Mouse (Mus musculus): ENCODE measurements around the gene Gm136. TPM values are rescaled to one million over a fixed set of nuclear protein-coding genes. Genes with fewer than 3 reads are reported as not detected.
A peak's percentile ranks its signal among the peaks of the same experiment; 100 is the strongest.

Gm136 gene
- total RNA-seq, 2 experiments from 2014 or later = 0.34 TPM; not detected in 1

- no peak for DNase-seq (ENCODE audit: low spot score in 2 of 2)
- intact Hi-C loops (cut with DNase I) = no loop called here
Measured at GRCm38 (mm10) chr4:34720127-34720895, 35.8 kb downstream of the Gm136 start.

GRCm38 (mm10) chr4:34719421-34719820, 36.6 kb downstream of the Gm136 start:
- DNase-seq (ENCODE audit: low spot score in 2 of 2) = no peak
- intact Hi-C loops (cut with DNase I) = no loop called here

DNA sequence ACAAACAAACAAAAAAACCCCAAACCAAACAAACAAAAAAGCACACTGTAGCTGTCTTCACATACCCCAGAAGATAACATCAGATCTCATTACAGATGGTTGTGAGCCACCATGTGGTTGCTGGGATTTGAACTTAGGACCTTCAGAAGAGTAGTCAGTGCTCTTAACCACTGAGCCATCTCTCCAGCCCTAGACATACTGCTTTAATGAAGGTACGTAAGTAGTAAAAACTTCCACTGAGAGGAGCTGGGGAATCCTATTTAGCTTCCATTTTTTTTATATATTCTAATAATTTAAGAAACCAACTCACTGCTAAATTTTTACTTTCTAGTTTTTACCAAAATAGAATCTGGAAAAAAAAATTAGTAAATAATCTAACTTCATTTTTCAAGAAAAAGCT, 41.0 kb downstream of the Gm136 start:
- no peak for DNase-seq (ENCODE audit: low spot score in 2 of 2)
- intact Hi-C loops (cut with DNase I) = no loop called here

GRCm38 (mm10) chr4:34708127-34708526, 47.9 kb downstream of the Gm136 start:
- peak in 1 of 2 experiments; percentile 7 for DNase-seq (ENCODE audit: low spot score in 2 of 2)
- intact Hi-C loops (cut with DNase I) = no loop called here

GRCm38 (mm10) chr4:34707248-34707647, 48.8 kb downstream of the Gm136 start:
- DNase-seq (ENCODE audit: low spot score in 2 of 2) = no peak
- intact Hi-C loops (cut with DNase I) = no loop called here

DNA sequence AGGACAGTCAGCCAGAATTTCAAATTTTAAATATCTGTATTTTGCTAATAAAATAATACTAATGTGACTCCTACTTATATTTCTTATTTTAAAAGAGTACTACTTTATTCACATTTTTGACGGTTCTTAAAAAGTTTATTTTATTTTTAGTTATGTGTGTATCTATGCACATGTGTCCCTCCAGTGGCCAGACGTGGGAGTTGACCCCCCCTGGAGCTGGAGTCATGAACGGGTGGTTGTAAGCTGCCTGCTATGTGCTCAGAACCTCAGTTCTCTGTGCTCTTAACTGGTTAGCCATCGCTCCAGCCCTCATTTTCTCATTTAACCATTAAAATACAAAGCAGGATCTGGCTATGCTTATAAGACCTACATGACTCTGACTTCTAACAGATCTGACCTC, 53.0 kb downstream of the Gm136 start:
- DNase-seq (ENCODE audit: low spot score in 2 of 2) = no peak
- intact Hi-C loops (cut with DNase I) = no loop called here

GRCm38 (mm10) chr4:34702231-34702630, 53.8 kb downstream of the Gm136 start:
- no peak for DNase-seq (ENCODE audit: low spot score in 2 of 2)
- intact Hi-C loops (cut with DNase I) = no loop called here

- intact Hi-C loops (cut with DNase I) = no loop called here
- peak in 1 of 2 experiments; percentile 15 for DNase-seq (ENCODE audit: low spot score in 2 of 2)
Measured at GRCm38 (mm10) chr4:34701528-34701927, 54.5 kb downstream of the Gm136 start.

Other genes starting within 250 kb of the Gm136 start
- 100 to 1,000 TPM; 105 to 106 TPM for gene Akirin2, start 205.3 kb downstream of the Gm136 start, total RNA-seq (2021)
- gene Orc3, start 141.3 kb downstream of the Gm136 start, total RNA-seq (2021) = 10 to 100 TPM; 33.3 to 39.2 TPM
- 10 to 100 TPM; 23.0 to 26.1 TPM for gene Rars2, start 141.3 kb downstream of the Gm136 start, total RNA-seq (2021)
- 10 to 100 TPM; 18.5 to 21.8 TPM for gene Slc35a1, start 68.8 kb downstream of the Gm136 start, total RNA-seq (2021)
- gene Cfap206, start 26.1 kb downstream of the Gm136 start, total RNA-seq (2021) = 1 to 10 TPM; 2.2 to 2.3 TPM
- 10 to 100 TPM; 24.3 to 25.5 TPM for gene Smim8, start 22.2 kb upstream of the Gm136 start, total RNA-seq (2021)
- gene Zfp292, start 126.7 kb upstream of the Gm136 start, total RNA-seq (2021) = 10 to 100 TPM; 23.0 to 23.3 TPM
- gene Cga, start 137.5 kb upstream of the Gm136 start, total RNA-seq (2021) = not detected